Mouse (Mus musculus) intestine, embryonic 16.5 days (tissue): ENCODE results near the gene Prickle2. TPM values are rescaled to one million over a fixed set of nuclear protein-coding genes. Genes with fewer than 3 reads are reported as not detected.

Experiments used
- ATAC-seq: fragments of 200-750 bp; cut with Nextera tagmentation; 2 replicates; pipeline ENCODE4 v1.8.0; 2017; ENCODE audit warnings: moderate TSS enrichment, moderate library complexity
- H3K27ac ChIP-seq: fragments of 300-500 bp; sonication (generic); 2 replicates; pipeline ENCODE4 v1.5.1; 2014; ENCODE audit warnings: mild to moderate bottlenecking, low read length
- H3K27me3 ChIP-seq: fragments of 300-500 bp; sonication (generic); replicated peaks from 2 replicates; pipeline ENCODE4 v1.6.1; 2014; ENCODE audit warnings: low read length, control low read depth, mixed read lengths; ENCODE audit not compliant: control insufficient read depth, insufficient read depth
- H3K36me3 ChIP-seq: fragments of 300-500 bp; sonication (generic); 2 replicates; pipeline ENCODE4 v1.6.1; 2014; ENCODE audit warnings: low read length, control low read depth; ENCODE audit not compliant: control insufficient read depth, insufficient read depth
- H3K4me1 ChIP-seq: fragments of 300-500 bp; sonication (generic); 2 replicates; pipeline ENCODE4 v1.6.1; 2014; ENCODE audit warnings: low read length, control low read depth, mixed read lengths; ENCODE audit not compliant: control insufficient read depth, insufficient read depth
- H3K4me2 ChIP-seq: fragments of 300-500 bp; sonication (generic); 2 replicates; pipeline ENCODE4 v1.6.1; 2014; ENCODE audit warnings: low read depth, low read length, control low read depth
- H3K4me3 ChIP-seq: fragments of 300-500 bp; sonication (generic); 2 replicates; pipeline ENCODE4 v1.5.1; 2014; ENCODE audit warnings: mild to moderate bottlenecking, low read length
- H3K9ac ChIP-seq: fragments of 300-500 bp; sonication (generic); 2 replicates; pipeline ENCODE4 v1.6.1; 2014; ENCODE audit warnings: low read depth, low read length
- H3K9me3 ChIP-seq: fragments of 300-500 bp; sonication (generic); 2 replicates; pipeline ENCODE4 v1.6.1; 2016; ENCODE audit warnings: low read length, control low read depth; ENCODE audit not compliant: control insufficient read depth
- WGBS: fragments of 180-500 bp; shearing (Covaris S2); extraction: QIAGEN DNeasy Blood & Tissue Kit; methylation state at CpG from one replicate; pipeline ENCODE4 v1.1.7; 2014; 5-methylcytosine and 5-hydroxymethylcytosine counted together
- polyA plus RNA-seq: library from polyadenylated mRNA; unstranded; fragments of >200 nt; fragmentation: Nextera tagmentation; extraction: Ambion mirVana; gene quantifications from 2 replicates; pipeline ENCODE4 v1.2.1, GENCODE M21; 2015

The Prickle2 gene
- polyA plus RNA-seq, 1 experiment from 2014 or later: 5.5 TPM

DNA sequence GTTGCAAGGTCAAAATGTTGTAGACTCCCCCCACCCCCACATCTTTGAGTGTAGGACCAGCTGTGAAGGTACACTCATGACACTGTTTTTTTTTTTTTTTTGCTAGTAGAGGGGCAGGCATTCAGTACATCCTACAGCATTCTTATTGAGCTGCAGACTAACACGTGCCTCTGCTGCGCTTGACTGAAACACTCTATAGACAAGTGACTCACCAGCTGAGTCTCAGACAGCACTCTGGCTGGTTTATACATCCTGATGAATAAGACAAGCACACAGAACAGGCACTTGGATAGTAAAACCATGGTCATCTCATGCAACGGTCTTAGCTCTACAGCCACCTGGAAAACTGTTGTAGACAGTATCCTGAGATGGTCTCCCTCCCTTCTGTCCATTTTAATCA lies 296.2 kb downstream of the Prickle2 start:
- Histone ChIP-seq H3K36me3 (0 out of 2 replicates have a peak, but pooled peaks cover 8% of the 10 kb centered on the region), H3K4me1 (peaks cover 10% of the 10 kb centered on the region), H3K27me3 (no peaks in the 10 kb centered on the region), H3K9me3 (no peaks in the 10 kb centered on the region), H3K4me3 (no peak overlapping the region), H3K9ac (no peak overlapping the region), H3K27ac (no peak overlapping the region), H3K4me2 (no peak overlapping the region)
- 82% methylated on average over 3 of the region's 3 CpGs for WGBS
- no peak for ATAC-seq

DNA sequence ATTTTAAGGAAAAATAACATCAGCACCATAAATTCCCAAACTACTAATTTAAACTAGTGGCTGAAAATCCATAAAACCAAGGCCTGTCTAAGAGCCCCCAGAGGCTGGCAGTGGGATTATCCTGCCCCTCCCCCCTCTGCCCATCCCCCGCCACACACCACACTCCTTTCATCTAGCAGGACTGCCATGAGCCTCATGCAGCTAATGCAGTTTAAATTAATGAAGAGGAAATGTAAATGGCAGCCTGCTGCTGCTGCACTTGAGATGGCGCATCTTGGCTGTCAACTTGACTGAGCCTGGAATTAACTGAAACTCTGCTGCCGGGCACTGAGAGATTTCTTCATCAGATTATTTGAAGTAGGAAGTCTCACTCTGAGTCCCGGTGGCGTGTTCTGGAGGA lies 298.7 kb downstream of the Prickle2 start:
- no peak for ATAC-seq
- Histone ChIP-seq H3K36me3 (0 out of 2 replicates have a peak, but pooled peaks cover 8% of the 10 kb centered on the region), H3K9ac (no peak overlapping the region), H3K4me3 (no peak overlapping the region), H3K4me2 (no peak overlapping the region), H3K27ac (no peak overlapping the region), H3K4me1 (no peaks in the 10 kb centered on the region), H3K9me3 (no peaks in the 10 kb centered on the region), H3K27me3 (no peaks in the 10 kb centered on the region)
- WGBS: 72% methylated on average over 5 of the region's 5 CpGs

DNA sequence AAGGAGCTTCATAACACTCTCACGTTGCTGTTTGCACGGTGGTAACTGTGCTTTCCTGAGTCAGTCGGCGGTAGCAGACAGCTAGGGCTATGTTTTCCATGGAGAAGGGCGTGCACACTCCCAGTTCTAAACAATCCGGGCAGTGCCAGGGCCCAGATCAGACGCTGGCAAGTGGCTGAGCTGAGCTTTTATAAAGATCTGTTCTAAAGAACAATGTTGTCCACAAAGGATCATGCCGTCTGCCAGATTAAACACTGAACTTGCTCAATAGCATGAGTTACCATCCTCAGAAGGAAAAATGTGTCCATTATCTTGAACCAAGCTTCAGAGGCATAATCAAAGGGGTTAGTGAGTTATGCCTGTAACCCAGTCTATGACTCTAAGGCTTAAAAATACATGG lies 300.4 kb downstream of the Prickle2 start:
- 61% methylated on average over 8 of the region's 8 CpGs for WGBS
- no peaks in the 10 kb centered on the region for H3K4me1 ChIP-seq
- no peak overlapping the region for H3K27ac ChIP-seq
- no peak overlapping the region for H3K9ac ChIP-seq
- H3K36me3 ChIP-seq: 0 out of 2 replicates have a peak, but pooled peaks cover 5% of the 10 kb centered on the region
- no peak overlapping the region for H3K4me3 ChIP-seq
- H3K9me3 ChIP-seq: no peaks in the 10 kb centered on the region
- H3K27me3 ChIP-seq: no peaks in the 10 kb centered on the region
- ATAC-seq: no peak
- H3K4me2 ChIP-seq: no peak overlapping the region

DNA sequence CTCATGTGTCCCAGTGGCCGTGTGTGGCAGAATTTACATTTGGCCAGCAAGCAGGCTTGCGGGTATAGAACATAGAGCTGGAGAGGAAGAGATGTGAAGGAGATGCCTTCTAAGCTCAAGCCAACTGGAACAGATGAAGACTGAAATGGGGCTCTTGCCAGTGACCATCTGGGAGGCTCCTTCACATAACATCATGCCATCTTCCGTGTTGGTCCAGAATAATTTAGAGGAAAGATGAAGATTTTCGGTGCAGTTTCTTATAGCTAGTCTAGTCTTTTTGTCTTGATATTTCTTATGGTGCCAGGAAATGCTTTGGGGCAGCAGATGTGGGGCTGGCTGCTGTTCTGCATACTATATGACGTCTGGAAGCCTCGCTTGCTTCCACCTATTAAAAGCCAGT lies 308.1 kb downstream of the Prickle2 start:
- no peak overlapping the region for H3K9ac ChIP-seq
- no peaks in the 10 kb centered on the region for H3K9me3 ChIP-seq
- H3K36me3 ChIP-seq: no peaks in the 10 kb centered on the region
- H3K27ac ChIP-seq: no peak overlapping the region
- no peaks in the 10 kb centered on the region for H3K4me1 ChIP-seq
- ATAC-seq: no peak
- no peak overlapping the region for H3K4me2 ChIP-seq
- H3K4me3 ChIP-seq: no peak overlapping the region
- no peaks in the 10 kb centered on the region for H3K27me3 ChIP-seq
- 87% methylated on average over 6 of the region's 6 CpGs for WGBS

DNA sequence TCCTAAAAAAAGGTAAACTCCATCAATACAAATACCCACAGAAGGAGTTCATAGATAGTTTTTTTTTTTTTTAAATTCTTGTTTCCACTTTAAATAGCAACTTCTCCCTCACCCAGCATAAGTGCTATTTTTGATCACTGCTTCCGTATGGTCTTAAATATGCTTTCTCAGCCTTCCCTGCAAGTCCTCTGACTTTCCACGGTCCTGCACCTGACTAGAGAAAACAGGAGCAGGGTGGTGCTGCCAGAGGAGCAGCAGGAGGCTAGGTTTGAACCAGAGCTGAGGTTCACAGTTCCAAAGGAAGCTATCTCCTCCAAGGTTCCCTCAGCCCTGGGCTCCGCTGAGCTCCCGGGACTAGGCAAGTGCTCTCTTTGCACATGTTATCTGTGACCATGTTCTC lies 310.4 kb downstream of the Prickle2 start:
- Histone ChIP-seq H3K27me3 (no peaks in the 10 kb centered on the region), H3K9me3 (no peaks in the 10 kb centered on the region), H3K4me3 (no peak overlapping the region), H3K4me1 (no peaks in the 10 kb centered on the region), H3K36me3 (no peaks in the 10 kb centered on the region), H3K9ac (no peak overlapping the region), H3K4me2 (no peak overlapping the region), H3K27ac (no peak overlapping the region)
- ATAC-seq: no peak
- 62% methylated on average over 4 of the region's 4 CpGs for WGBS

DNA sequence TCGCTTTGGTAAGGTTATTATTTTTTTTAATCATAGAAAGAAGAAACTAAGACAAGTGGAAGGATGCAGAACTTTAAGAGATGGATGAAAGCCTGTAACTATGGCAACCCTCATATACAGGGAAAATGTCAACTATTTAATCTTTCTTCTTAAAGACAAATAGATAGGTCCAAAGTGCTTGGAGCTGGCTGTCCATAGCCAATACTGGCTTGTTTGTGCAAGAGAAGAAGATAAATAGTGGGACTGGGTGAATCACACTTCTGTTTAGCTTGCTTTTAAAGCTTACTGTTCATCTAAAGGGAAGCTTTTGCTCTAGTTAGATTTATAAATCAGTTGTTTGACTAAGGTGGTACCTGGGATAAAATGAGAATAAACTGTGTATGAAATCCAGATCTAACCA lies 310.8 kb downstream of the Prickle2 start:
- no peak overlapping the region for H3K4me2 ChIP-seq
- ATAC-seq: no peak
- no peaks in the 10 kb centered on the region for H3K36me3 ChIP-seq
- no peak overlapping the region for H3K4me3 ChIP-seq
- no peaks in the 10 kb centered on the region for H3K27me3 ChIP-seq
- no peaks in the 10 kb centered on the region for H3K9me3 ChIP-seq
- no peak overlapping the region for H3K9ac ChIP-seq
- H3K4me1 ChIP-seq: no peaks in the 10 kb centered on the region
- H3K27ac ChIP-seq: no peak overlapping the region
- 65% methylated on average over 1 of the region's 1 CpGs for WGBS

DNA sequence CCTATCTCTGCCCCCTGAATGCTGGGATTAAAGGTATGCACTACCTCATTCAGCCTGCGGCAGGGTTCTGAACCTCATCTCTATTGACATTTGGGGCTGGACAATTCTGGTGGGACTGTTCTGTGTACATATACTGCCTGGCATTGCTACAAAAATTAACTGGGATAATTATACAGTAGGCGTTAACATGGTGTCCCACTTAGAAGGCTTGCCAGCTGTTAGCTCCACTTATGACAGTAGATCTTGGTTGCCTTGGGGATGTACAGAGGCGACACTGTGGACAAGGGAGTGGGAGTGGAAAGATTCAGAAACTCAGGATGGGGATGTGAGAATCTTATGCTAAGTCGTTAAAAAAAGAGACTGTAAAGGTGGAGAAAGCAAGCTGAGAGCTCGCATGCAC lies 311.3 kb downstream of the Prickle2 start:
- H3K27me3 ChIP-seq: no peaks in the 10 kb centered on the region
- no peaks in the 10 kb centered on the region for H3K4me1 ChIP-seq
- no peaks in the 10 kb centered on the region for H3K9me3 ChIP-seq
- H3K4me2 ChIP-seq: no peak overlapping the region
- H3K36me3 ChIP-seq: no peaks in the 10 kb centered on the region
- ATAC-seq: no peak
- 61% methylated on average over 5 of the region's 5 CpGs for WGBS
- no peak overlapping the region for H3K27ac ChIP-seq
- no peak overlapping the region for H3K9ac ChIP-seq
- no peak overlapping the region for H3K4me3 ChIP-seq

DNA sequence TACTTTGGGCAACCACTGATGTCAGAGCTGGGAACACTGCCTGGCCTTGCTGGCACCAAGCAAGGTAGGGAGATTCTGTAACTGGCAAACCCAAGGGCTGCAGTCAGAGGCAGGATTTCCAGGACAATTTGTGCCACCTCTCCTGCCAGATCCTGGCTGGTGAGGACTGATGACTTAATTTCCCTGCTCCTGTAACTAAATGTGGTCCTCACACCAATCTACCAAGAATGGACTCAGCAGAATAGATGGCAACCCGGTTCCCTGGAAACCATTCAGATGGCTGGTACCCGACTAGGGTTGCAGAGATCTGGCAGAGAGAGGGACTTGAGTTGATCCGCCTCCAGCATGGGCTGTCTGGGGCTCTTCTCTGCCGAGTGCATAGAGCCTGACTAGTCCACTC lies 315.6 kb downstream of the Prickle2 start:
- H3K27ac ChIP-seq: no peak overlapping the region
- no peaks in the 10 kb centered on the region for H3K9me3 ChIP-seq
- WGBS: 90% methylated on average over 4 of the region's 4 CpGs
- no peaks in the 10 kb centered on the region for H3K27me3 ChIP-seq
- no peak overlapping the region for H3K9ac ChIP-seq
- H3K4me1 ChIP-seq: peaks cover 4% of the 10 kb centered on the region; the same call in 1 of the 2 replicates
- no peak overlapping the region for H3K4me3 ChIP-seq
- H3K4me2 ChIP-seq: no peak overlapping the region
- no peak for ATAC-seq
- H3K36me3 ChIP-seq: no peaks in the 10 kb centered on the region

DNA sequence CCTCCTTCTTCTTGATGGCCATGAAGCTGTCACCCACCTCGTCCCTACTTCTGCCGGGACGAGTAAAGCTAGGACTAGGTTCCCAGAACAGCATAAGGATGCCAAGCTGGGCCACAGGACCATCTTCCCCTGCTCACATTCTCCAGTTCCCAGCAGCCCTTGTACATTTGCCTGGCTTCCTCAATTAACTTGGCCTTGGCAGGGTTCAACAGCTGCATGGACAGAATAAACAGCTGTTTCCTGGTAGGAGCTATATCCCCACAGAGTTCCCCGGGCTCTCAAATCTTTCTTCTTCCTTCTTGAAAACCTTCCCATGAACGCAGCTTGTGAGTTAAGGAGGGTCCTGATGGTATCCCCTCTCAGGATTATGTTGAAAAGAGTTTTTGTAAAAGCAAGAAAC lies 317.3 kb downstream of the Prickle2 start:
- H3K9me3 ChIP-seq: no peaks in the 10 kb centered on the region
- WGBS: 56% methylated on average over 5 of the region's 5 CpGs
- no peak for ATAC-seq
- H3K36me3 ChIP-seq: no peaks in the 10 kb centered on the region
- H3K4me3 ChIP-seq: no peak overlapping the region
- H3K9ac ChIP-seq: no peak overlapping the region
- H3K27me3 ChIP-seq: no peaks in the 10 kb centered on the region
- peaks cover 4% of the 10 kb centered on the region; the same call in 1 of the 2 replicates for H3K4me1 ChIP-seq
- no peak overlapping the region for H3K27ac ChIP-seq
- no peak overlapping the region for H3K4me2 ChIP-seq

DNA sequence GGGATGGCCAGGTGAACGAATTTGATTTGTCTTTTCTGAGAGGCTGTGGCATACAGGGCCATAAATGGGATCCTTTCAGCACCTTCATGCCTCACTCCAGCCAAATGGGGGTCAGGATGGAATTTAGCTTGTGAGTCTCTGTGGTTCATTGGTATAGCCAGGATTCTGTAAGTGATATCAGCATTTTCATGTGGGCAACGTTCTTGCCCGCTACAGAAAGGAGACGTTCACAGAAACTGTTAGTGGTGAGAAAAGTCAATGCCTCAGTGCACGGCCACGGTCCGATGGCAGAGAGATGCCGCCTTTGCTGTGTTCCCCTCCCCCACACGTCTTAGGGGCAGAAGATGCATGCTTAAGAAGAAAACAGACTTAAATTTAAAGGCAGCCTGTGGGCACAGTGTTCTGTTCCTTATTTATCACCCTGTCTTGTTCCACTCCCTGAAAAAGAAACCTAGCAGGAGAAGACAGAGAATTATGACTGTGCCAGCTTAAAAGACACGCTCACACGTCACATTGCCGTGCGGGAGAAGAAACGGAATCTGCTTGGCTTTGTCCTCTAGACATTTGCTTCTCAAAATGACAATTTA lies 322.7 kb downstream of the Prickle2 start:
- ATAC-seq: no peak
- H3K27ac ChIP-seq: no peak overlapping the region
- WGBS: 69% methylated on average over 14 of the region's 14 CpGs
- H3K4me2 ChIP-seq: no peak overlapping the region
- H3K9ac ChIP-seq: no peak overlapping the region
- no peaks in the 10 kb centered on the region for H3K36me3 ChIP-seq
- no peaks in the 10 kb centered on the region for H3K9me3 ChIP-seq
- no peaks in the 10 kb centered on the region for H3K27me3 ChIP-seq
- H3K4me3 ChIP-seq: no peak overlapping the region
- no peaks in the 10 kb centered on the region for H3K4me1 ChIP-seq
